Mouse (Mus musculus) brain, embryonic 14.5 days (tissue): Measurements from ENCODE around the gene Aldh1a2.

Source experiments
- CTCF ChIP-seq: fragments of 200-500 bp; IDR thresholded peaks from 2 replicates; pipeline ENCODE4 v1.5.1; 2012; ENCODE audit warnings: inconsistent platforms, mild to moderate bottlenecking, moderate library complexity, borderline replicate concordance; ENCODE audit not compliant: insufficient read depth, insufficient read length; ENCODE audit errors: extremely low read depth
- POLR2A ChIP-seq: fragments of 200-500 bp; IDR thresholded peaks from 2 replicates; pipeline ENCODE4 v1.6.1; 2012; ENCODE audit warnings: mild to moderate bottlenecking, inconsistent platforms, borderline replicate concordance; ENCODE audit not compliant: poor library complexity, insufficient read depth, insufficient read length, severe bottlenecking; ENCODE audit errors: extremely low read depth

- no peak for TF ChIP-seq CTCF
- no peak for TF ChIP-seq POLR2A
Measured at GRCm38 (mm10) chr9:71326261-71326660, 110.7 kb downstream of the Aldh1a2 start.
